In genomic region chr5:33337206-33337605, GRCm38 (mm10) we compare ENCODE assay signal across 8 mouse cellular contexts. TPM values are rescaled to one million over a fixed set of nuclear protein-coding genes. Genes with fewer than 3 reads are reported as not detected.
DNase-seq lines count a peak whose midpoint lies in the region; ATAC-seq and TF ChIP-seq lines count a peak whose summit lies in the region.

No protein-coding gene starts in this region.

- peaks cover 4 to 24% of the 10 kb centered on the region in 2 experiments; a peak in 3 of 4 replicates for H3K4me1 ChIP-seq in heart, embryonic 14.5 days (ENCODE audit: control insufficient read depth in 2 of 2, insufficient read depth in 2 of 2, low read length in 2 of 2)
- H3K4me1 ChIP-seq in embryonic facial prominence, embryonic 14.5 days (ENCODE audit: control insufficient read depth, insufficient read depth, low read length) = peaks cover 14% of the 10 kb centered on the region
- peaks cover 10 to 16% of the 10 kb centered on the region in 2 experiments for H3K4me1 ChIP-seq in liver, embryonic 14.5 days (replicated peaks; ENCODE audit: control insufficient read depth in 2 of 2, insufficient read depth in 2 of 2, low read length in 1 of 2)

- peak overlapping the region in 1 of 2 experiments; percentile 92; a peak in 1 of 4 replicates for H3K27ac ChIP-seq in heart, embryonic 14.5 days (replicated peaks in 1 of 2; ENCODE audit: control insufficient read depth in 1 of 2, insufficient read depth in 1 of 2, low read depth in 2 of 2, low read length in 2 of 2)
- no peak overlapping the region for H3K27ac ChIP-seq in embryonic facial prominence, embryonic 14.5 days (replicated peaks; ENCODE audit: low read depth, low read length)
- no peak overlapping the region for H3K27ac ChIP-seq in liver, embryonic 14.5 days

- no peak for TF ChIP-seq EP300 in liver, embryonic 14.5 days (IDR thresholded peaks at IDR 0.05; ENCODE audit: low read depth)

- ATAC-seq in heart, embryonic 14.5 days (ENCODE audit: insufficient number of reproducible peaks, insufficient read depth, low FRiP score, low read depth) = no peak
- no peak for ATAC-seq in embryonic facial prominence, embryonic 14.5 days (ENCODE audit: low read depth)
- ATAC-seq in liver, embryonic 14.5 days (ENCODE audit: insufficient read depth) = no peak
- no peak for ATAC-seq in megakaryocyte-erythroid progenitor cell, adult 5-6 weeks (replicated peaks; ENCODE audit: low FRiP score, low TSS enrichment, poor library complexity, severe bottlenecking)

- TF ChIP-seq CTCF in liver, embryonic 14.5 days (IDR thresholded peaks at IDR 0.05; ENCODE audit: low read depth) = no peak

- WGBS in heart, embryonic 14.5 days = 43% methylated on average over 8 of the region's 8 CpGs
- WGBS in embryonic facial prominence, embryonic 14.5 days = 80% methylated on average over 8 of the region's 8 CpGs
- 73% methylated on average over 8 of the region's 8 CpGs for WGBS in liver, embryonic 14.5 days (ENCODE audit: insufficient replicate concordance)

- 0 out of 2 replicates have a peak, but pooled peaks cover 13% of the 10 kb centered on the region for H3K36me3 ChIP-seq in heart, embryonic 14.5 days (ENCODE audit: control insufficient read depth, insufficient read depth, low read length)
- H3K36me3 ChIP-seq in embryonic facial prominence, embryonic 14.5 days (ENCODE audit: control insufficient read depth, insufficient read depth, low read length) = peaks cover 14% of the 10 kb centered on the region
- peaks cover 2% of the 10 kb centered on the region; the same call in 1 of the 2 replicates for H3K36me3 ChIP-seq in liver, embryonic 14.5 days (replicated peaks; ENCODE audit: control insufficient read depth, insufficient read depth, low read depth)

- H3K4me2 ChIP-seq in heart, embryonic 14.5 days (ENCODE audit: low read length) = peak overlapping the region; percentile 73
- H3K4me2 ChIP-seq in embryonic facial prominence, embryonic 14.5 days (ENCODE audit: low read depth, low read length) = peak overlapping the region; percentile 79; the same call in 1 of the 2 replicates
- peak overlapping the region; percentile 81 for H3K4me2 ChIP-seq in liver, embryonic 14.5 days (ENCODE audit: low read depth)

- DNase-seq in heart, adult 8-10 months (ENCODE audit: low spot score) = no peak
- peak; percentile 33 for DNase-seq in 3134 (ENCODE audit: extremely low read depth, insufficient read length, low spot score)
- DNase-seq in embryonic facial prominence, embryonic 14.5 days (ENCODE audit: low spot score) = no peak
- DNase-seq in liver, embryonic 14.5 days (ENCODE audit: low read depth in 3 of 3, low spot score in 3 of 3) = no peak
- DNase-seq in frontal cortex, postnatal 14 days (ENCODE audit: low spot score in 2 of 2) = no peak
- DNase-seq in layer of hippocampus, postnatal 10 days (ENCODE audit: low spot score in 2 of 2) = no peak

- H3K9ac ChIP-seq in heart, embryonic 14.5 days (ENCODE audit: low read length) = peak overlapping the region; percentile 99
- H3K9ac ChIP-seq in embryonic facial prominence, embryonic 14.5 days (ENCODE audit: low read depth, low read length) = peak overlapping the region; percentile 95; the same call in 1 of the 2 replicates
- H3K9ac ChIP-seq in liver, embryonic 14.5 days (replicated peaks) = no peak overlapping the region

- H3K27me3 ChIP-seq in heart, embryonic 14.5 days (ENCODE audit: control insufficient read depth, insufficient read depth, low read length) = no peaks in the 10 kb centered on the region
- no peaks in the 10 kb centered on the region for H3K27me3 ChIP-seq in embryonic facial prominence, embryonic 14.5 days (replicated peaks; ENCODE audit: control insufficient read depth, insufficient read depth, low read length)
- no peaks in the 10 kb centered on the region for H3K27me3 ChIP-seq in liver, embryonic 14.5 days (ENCODE audit: control insufficient read depth, insufficient read depth, low read length)

- H3K9me3 ChIP-seq in heart, embryonic 14.5 days (ENCODE audit: control insufficient read depth, low read length) = no peaks in the 10 kb centered on the region
- H3K9me3 ChIP-seq in embryonic facial prominence, embryonic 14.5 days (ENCODE audit: control insufficient read depth, low read length) = 0 out of 2 replicates have a peak, but pooled peaks cover 3% of the 10 kb centered on the region
- H3K9me3 ChIP-seq in liver, embryonic 14.5 days (ENCODE audit: control insufficient read depth, low read length) = no peaks in the 10 kb centered on the region

- H3K4me3 ChIP-seq in heart, embryonic 14.5 days (ENCODE audit: control insufficient read depth in 1 of 2, insufficient read depth in 1 of 2, low read depth in 1 of 2, low read length in 2 of 2) = peak overlapping the region in 1 of 2 experiments; percentile 99; a peak in 1 of 4 replicates
- no peak overlapping the region for H3K4me3 ChIP-seq in embryonic facial prominence, embryonic 14.5 days (ENCODE audit: low read depth, low read length)
- H3K4me3 ChIP-seq in liver, embryonic 14.5 days (ENCODE audit: insufficient read depth in 1 of 2, low read depth in 2 of 2, low read length in 2 of 2) = no peak overlapping the region; a peak in 1 of 4 replicates

RNA-seq across cellular contexts. Expression of gene Maea, which starts 1.9 kb away (rescaled TPM):
- 133 and 140 TPM in 2 replicates for polyA plus RNA-seq in heart, embryonic 14.5 days (2014; fragmentation: Nextera tagmentation; extraction: Ambion mirVana)
- total RNA-seq in heart, adult 8-10 months (2022) = 10 to 100 TPM; 82.1 to 97.8 (median 88.0) TPM
- polyA plus RNA-seq in embryonic facial prominence, embryonic 14.5 days (2014; fragmentation: Nextera tagmentation; extraction: Ambion mirVana) = 123 and 136 TPM in 2 replicates
- 47.2 and 54.4 TPM in 2 replicates for polyA plus RNA-seq in liver, embryonic 14.5 days (2012; rRNA removed)
- 40.0 and 46.1 TPM in 2 replicates for polyA plus RNA-seq in liver, embryonic 14.5 days (2014; fragmentation: Nextera tagmentation; extraction: Ambion mirVana)
- 60.4 and 69.2 TPM in 2 replicates for total RNA-seq in megakaryocyte-erythroid progenitor cell, adult 5-6 weeks (2014; fragmentation: Nextera tagmentation)
- total RNA-seq in megakaryocyte-erythroid progenitor cell, adult 5-6 weeks (2017) = 218 and 226 TPM in 2 replicates
- total RNA-seq in layer of hippocampus, postnatal 10 days (2021) = 10 to 100 TPM; 86.7 to 88.9 TPM

RNA-seq across cellular contexts. Expression of gene Uvssa, which starts 41.1 kb away (rescaled TPM):
- polyA plus RNA-seq in heart, embryonic 14.5 days (2014; fragmentation: Nextera tagmentation; extraction: Ambion mirVana) = 4.5 and 4.9 TPM in 2 replicates
- total RNA-seq in heart, adult 8-10 months (2022) = 1 to 10 TPM; 2.6 to 4.6 (median 3.8) TPM
- 7.1 and 9.0 TPM in 2 replicates for polyA plus RNA-seq in embryonic facial prominence, embryonic 14.5 days (2014; fragmentation: Nextera tagmentation; extraction: Ambion mirVana)
- 1.5 and 2.2 TPM in 2 replicates for polyA plus RNA-seq in liver, embryonic 14.5 days (2012; rRNA removed)
- polyA plus RNA-seq in liver, embryonic 14.5 days (2014; fragmentation: Nextera tagmentation; extraction: Ambion mirVana) = 1.5 and 2.1 TPM in 2 replicates
- total RNA-seq in megakaryocyte-erythroid progenitor cell, adult 5-6 weeks (2014; fragmentation: Nextera tagmentation) = 9.5 and 13.2 TPM in 2 replicates
- 4.9 and 6.2 TPM in 2 replicates for total RNA-seq in megakaryocyte-erythroid progenitor cell, adult 5-6 weeks (2017)
- total RNA-seq in layer of hippocampus, postnatal 10 days (2021) = 10 to 100 TPM; 10.5 to 11.8 TPM
